Comparison of ENCODE assay signal across 8 mouse cellular contexts in genomic region chr8:91069834-91070233, GRCm38 (mm10). TPM values are rescaled to one million over a fixed set of nuclear protein-coding genes. Genes with fewer than 3 reads are reported as not detected.
DNase-seq lines count a peak whose midpoint lies in the region; ATAC-seq lines count a peak whose summit lies in the region.

Rbl2 (plus strand) TSS chr8:91070057.

- peak within 1 kb of the TSS; percentile 91 for H3K4me3 ChIP-seq in hindbrain, embryonic 16.5 days (ENCODE audit: low read length)
- H3K4me3 ChIP-seq in macrophage (ENCODE audit: inconsistent target): peak within 1 kb of the TSS; percentile 83

- peaks cover 15% of the 10 kb centered on the region for H3K4me1 ChIP-seq in hindbrain, embryonic 16.5 days (ENCODE audit: control insufficient read depth, insufficient read depth, low read depth, low read length)

- peak; percentile 98 for ATAC-seq in hindbrain, embryonic 16.5 days

- peak within 1 kb of the TSS; percentile 90 for H3K9ac ChIP-seq in hindbrain, embryonic 16.5 days (ENCODE audit: low read depth, low read length)

- H3K27me3 ChIP-seq in hindbrain, embryonic 16.5 days (replicated peaks; ENCODE audit: control insufficient read depth, insufficient read depth, low read length): no peaks in the 10 kb centered on the region

- peak within 1 kb of the TSS; percentile 91 for H3K27ac ChIP-seq in hindbrain, embryonic 16.5 days (ENCODE audit: low read depth, low read length)
- peak within 1 kb of the TSS; percentile 59 for H3K27ac ChIP-seq in macrophage

- H3K36me3 ChIP-seq in hindbrain, embryonic 16.5 days (ENCODE audit: control insufficient read depth, insufficient read depth, low read length): no peaks in the 10 kb centered on the region
- H3K36me3 ChIP-seq in macrophage (ENCODE audit: inconsistent target): no peaks in the 10 kb centered on the region

- under 1% methylated on average over 20 of the region's 25 CpGs for WGBS in hindbrain, embryonic 16.5 days
- under 1% methylated on average over 25 of the region's 25 CpGs for WGBS in macrophage (ENCODE audit: missing documents)

- H3K4me2 ChIP-seq in hindbrain, embryonic 16.5 days (ENCODE audit: low read length): peak within 1 kb of the TSS; percentile 79

- peaks cover 35% of the 10 kb centered on the region for H3K79me2 ChIP-seq in macrophage (ENCODE audit: inconsistent target)

- H3K9me3 ChIP-seq in hindbrain, embryonic 16.5 days (ENCODE audit: control insufficient read depth, low read length): no peaks in the 10 kb centered on the region

- DNase-seq in WW6 (ENCODE audit: low read depth, low spot score): peak; percentile 75
- peak; percentile 91 to 93 for DNase-seq in cerebellum, postnatal 4 days (ENCODE audit: low spot score in 2 of 2)
- DNase-seq in gastrocnemius, adult 18-20 months (ENCODE audit: low spot score): peak; percentile 97
- peak; percentile 98 for DNase-seq in left cerebral cortex, adult 18-20 months (ENCODE audit: low spot score in 2 of 2)
- peak; percentile 97 for DNase-seq in right cerebral cortex, adult 18-20 months
- peak; percentile 82 for DNase-seq in urinary bladder, postnatal 10 days (ENCODE audit: low spot score)

RNA-seq across cellular contexts. Expression of gene Rbl2, which starts in this region (rescaled TPM):
- 10 to 100 TPM; 35.9 to 41.8 TPM for total RNA-seq in gastrocnemius, adult 18-20 months (2021)
- 20.0 and 22.8 TPM in 2 replicates for polyA plus RNA-seq in hindbrain, embryonic 16.5 days (2015; fragmentation: Nextera tagmentation; extraction: Ambion mirVana)
- 10 to 100 TPM; 38.8 to 40.4 TPM for total RNA-seq in left cerebral cortex, adult 18-20 months (2021)
- total RNA-seq in macrophage (2018; cell fraction: chromatin; rRNA removed): 100 to 1,000 TPM in 3 of 26 experiments, 10 to 100 TPM in 23; 19.0 to 141 (median 70.5) TPM
- 10 to 100 TPM; 23.6 to 47.3 (median 33.5) TPM for total RNA-seq in macrophage (2018; cell fraction: cytosol; rRNA removed)
- 10 to 100 TPM; 21.5 to 96.9 (median 45.3) TPM for total RNA-seq in macrophage (2018; cell fraction: nucleus; rRNA removed)
- polyA plus RNA-seq in macrophage (2018): 21.8 to 79.1 TPM (median 32.3 TPM) in 3 replicates

Comparison
In these comparisons a context has a peak if more than half of its experiments do, and no peak if none do; other contexts are left out.
1. Peak in every context shown above with its lines: DNase-seq, ATAC-seq, H3K4me3 ChIP-seq and H3K27ac ChIP-seq.